Mouse (Mus musculus) limb, embryonic 11.5 days (tissue): Measurements from ENCODE around the gene Tpi1. TPM values are rescaled to one million over a fixed set of nuclear protein-coding genes. Genes with fewer than 3 reads are reported as not detected.

Experiments
- ATAC-seq: fragments of 200-750 bp; cut with Nextera tagmentation; 2 replicates; pipeline ENCODE4 v1.8.0; 2017; ENCODE audit warnings: low read depth; ENCODE audit not compliant: insufficient number of reproducible peaks, low FRiP score, low TSS enrichment
- DNase-seq: peaks from one replicate; pipeline ENCODE4 v3.0.0-alpha.2; 2015; ENCODE audit warnings: low spot score
- H3K27ac ChIP-seq: fragments of 300-500 bp; sonication (generic); replicated peaks from 2 replicates; pipeline ENCODE4 v1.5.1; 2014; ENCODE audit warnings: low read depth, mild to moderate bottlenecking, low read length
- H3K27me3 ChIP-seq: fragments of 300-500 bp; sonication (generic); 2 replicates; pipeline ENCODE4 v1.6.1; 2014; ENCODE audit warnings: mild to moderate bottlenecking, low read length, mixed read lengths; ENCODE audit not compliant: control insufficient read depth, insufficient read depth
- H3K36me3 ChIP-seq: fragments of 300-500 bp; sonication (generic); 2 replicates; pipeline ENCODE4 v1.6.1; 2014; ENCODE audit warnings: mild to moderate bottlenecking, low read length, moderate library complexity, mixed read lengths; ENCODE audit not compliant: control insufficient read depth, insufficient read depth
- H3K4me1 ChIP-seq: fragments of 300-500 bp; sonication (generic); 2 replicates; pipeline ENCODE4 v1.6.1; 2014; ENCODE audit warnings: low read length, mixed read lengths; ENCODE audit not compliant: control insufficient read depth, insufficient read depth
- H3K4me2 ChIP-seq: fragments of 300-500 bp; sonication (generic); 2 replicates; pipeline ENCODE4 v1.6.1; 2014; ENCODE audit warnings: low read depth, mild to moderate bottlenecking, moderate library complexity; ENCODE audit not compliant: severe bottlenecking
- H3K4me3 ChIP-seq: fragments of 300-500 bp; sonication (generic); 2 replicates; pipeline ENCODE4 v1.5.1; 2014; ENCODE audit warnings: low read depth, low read length
- H3K9ac ChIP-seq: fragments of 300-500 bp; sonication (generic); 2 replicates; pipeline ENCODE4 v1.6.1; 2014; ENCODE audit warnings: mild to moderate bottlenecking, low read length
- H3K9me3 ChIP-seq: fragments of 300-500 bp; sonication (generic); 2 replicates; pipeline ENCODE4 v1.6.1; 2016; ENCODE audit warnings: low read length; ENCODE audit not compliant: control insufficient read depth
- WGBS: fragments of 180-500 bp; shearing (Covaris S2); extraction: QIAGEN DNeasy Blood & Tissue Kit; methylation state at CpG from one replicate; pipeline ENCODE4 v1.1.7; 2014; 5-methylcytosine and 5-hydroxymethylcytosine counted together
- polyA plus RNA-seq: library from polyadenylated mRNA; unstranded; fragments of >200 nt; fragmentation: Nextera tagmentation; extraction: Ambion mirVana; gene quantifications from 2 replicates; pipeline ENCODE4 v1.2.1, GENCODE M21; 2014

Gene Tpi1
- polyA plus RNA-seq, 1 experiment from 2014 or later: 825 TPM

GRCm38 (mm10) chr6:124857840-124858530, 43.9 kb upstream of the Tpi1 start:
- Histone ChIP-seq H3K36me3 (no peaks in the 10 kb centered on the region), H3K9ac (peak overlapping the region; percentile 98), H3K4me1 (peaks cover 32% of the 10 kb centered on the region), H3K27me3 (no peaks in the 10 kb centered on the region), H3K4me3 (peak overlapping the region; percentile 80), H3K9me3 (no peaks in the 10 kb centered on the region), H3K4me2 (peak overlapping the region; percentile 79), H3K27ac (peak overlapping the region; percentile 98; the same call in 1 of the 2 replicates)
- DNase-seq: no peak
- ATAC-seq: no peak
- WGBS: 23% methylated on average over 26 of the region's 26 CpGs

GRCm38 (mm10) chr6:124856916-124857839, 43.1 kb upstream of the Tpi1 start, which contains the start of gene P3h3:
P3h3 (minus strand) TSS chr6:124857752.
- H3K27me3 ChIP-seq: no peaks in the 10 kb centered on the region
- DNase-seq (peak; percentile 95), ATAC-seq (peak; percentile 83)
- H3K4me3 ChIP-seq: peak within 1 kb of the TSS; percentile 80
- H3K4me2 ChIP-seq: peak within 1 kb of the TSS; percentile 79
- no peaks in the 10 kb centered on the region for H3K9me3 ChIP-seq
- H3K36me3 ChIP-seq: no peaks in the 10 kb centered on the region
- peak within 1 kb of the TSS; percentile 98 for H3K9ac ChIP-seq
- peaks cover 28% of the 10 kb centered on the region for H3K4me1 ChIP-seq
- peak within 1 kb of the TSS; percentile 98 for H3K27ac ChIP-seq
- WGBS: 1% methylated on average over 86 of the region's 86 CpGs

GRCm38 (mm10) chr6:124856321-124856720, 42.2 kb upstream of the Tpi1 start:
- H3K9ac ChIP-seq: peak overlapping the region; percentile 98
- peak overlapping the region; percentile 80 for H3K4me3 ChIP-seq
- DNase-seq (peak; percentile 83), ATAC-seq (peak; percentile 55)
- peak overlapping the region; percentile 89 for H3K27ac ChIP-seq
- H3K36me3 ChIP-seq: no peaks in the 10 kb centered on the region
- peaks cover 22% of the 10 kb centered on the region for H3K4me1 ChIP-seq
- no peaks in the 10 kb centered on the region for H3K9me3 ChIP-seq
- peak overlapping the region; percentile 79 for H3K4me2 ChIP-seq
- H3K27me3 ChIP-seq: no peaks in the 10 kb centered on the region
- 3% methylated on average over 14 of the region's 14 CpGs for WGBS

- no peaks in the 10 kb centered on the region for H3K9me3 ChIP-seq
- no peak for DNase-seq
- no peak overlapping the region; the same call in 1 of the 2 replicates for H3K9ac ChIP-seq
- H3K4me3 ChIP-seq: 0 out of 2 replicates have a peak overlapping the region, but pooled peaks have one; percentile 1
- H3K4me2 ChIP-seq: no peak overlapping the region
- H3K27me3 ChIP-seq: no peaks in the 10 kb centered on the region
- no peak for ATAC-seq
- 74% methylated on average over 12 of the region's 12 CpGs for WGBS
- H3K4me1 ChIP-seq: peaks cover 16% of the 10 kb centered on the region
- H3K36me3 ChIP-seq: no peaks in the 10 kb centered on the region
- H3K27ac ChIP-seq: no peak overlapping the region
These were observed 40.6 kb upstream of the Tpi1 start for GRCm38 (mm10) chr6:124854647-124855046.

- H3K27ac ChIP-seq: no peak overlapping the region
- ATAC-seq (no peak), DNase-seq (no peak)
- no peaks in the 10 kb centered on the region for H3K4me1 ChIP-seq
- no peaks in the 10 kb centered on the region for H3K9me3 ChIP-seq
- H3K36me3 ChIP-seq: peaks cover 2% of the 10 kb centered on the region; the same call in 1 of the 2 replicates
- WGBS: 42% methylated on average over 8 of the region's 8 CpGs
- H3K4me2 ChIP-seq: no peak overlapping the region
- no peak overlapping the region for H3K4me3 ChIP-seq
- H3K9ac ChIP-seq: no peak overlapping the region
- no peaks in the 10 kb centered on the region for H3K27me3 ChIP-seq
These were observed 36.4 kb upstream of the Tpi1 start for GRCm38 (mm10) chr6:124850535-124850934.

- DNase-seq (peak; percentile 99), ATAC-seq (peak; percentile 37)
- Histone ChIP-seq H3K4me3 (no peak overlapping the region), H3K27me3 (no peaks in the 10 kb centered on the region), H3K4me2 (no peak overlapping the region), H3K27ac (no peak overlapping the region), H3K4me1 (no peaks in the 10 kb centered on the region), H3K9me3 (no peaks in the 10 kb centered on the region), H3K36me3 (peaks cover 2% of the 10 kb centered on the region; the same call in 1 of the 2 replicates), H3K9ac (no peak overlapping the region)
- 11% methylated on average over 9 of the region's 9 CpGs for WGBS
These were observed 33.2 kb upstream of the Tpi1 start for GRCm38 (mm10) chr6:124847305-124847704.

- ATAC-seq (no peak), DNase-seq (no peak)
- WGBS: 30% methylated on average over 15 of the region's 15 CpGs
- Histone ChIP-seq H3K9ac (peak within 1 kb of the TSS; percentile 1; the same call in 1 of the 2 replicates), H3K36me3 (peaks cover 2% of the 10 kb centered on the region; the same call in 1 of the 2 replicates), H3K27ac (no peak within 1 kb of the TSS), H3K27me3 (no peaks in the 10 kb centered on the region), H3K4me2 (no peak within 1 kb of the TSS; the same call in 1 of the 2 replicates), H3K9me3 (no peaks in the 10 kb centered on the region), H3K4me1 (peaks cover 24% of the 10 kb centered on the region), H3K4me3 (0 out of 2 replicates have a peak within 1 kb of the TSS, but pooled peaks have one; percentile 2)
These were observed 26.4 kb upstream of the Tpi1 start, which contains the start of gene Gnb3 for GRCm38 (mm10) chr6:124840241-124841167. Gnb3 (minus strand) TSS chr6:124840275.
